30 mouse cellular contexts compared by ENCODE assay signal in the genomic region with DNA sequence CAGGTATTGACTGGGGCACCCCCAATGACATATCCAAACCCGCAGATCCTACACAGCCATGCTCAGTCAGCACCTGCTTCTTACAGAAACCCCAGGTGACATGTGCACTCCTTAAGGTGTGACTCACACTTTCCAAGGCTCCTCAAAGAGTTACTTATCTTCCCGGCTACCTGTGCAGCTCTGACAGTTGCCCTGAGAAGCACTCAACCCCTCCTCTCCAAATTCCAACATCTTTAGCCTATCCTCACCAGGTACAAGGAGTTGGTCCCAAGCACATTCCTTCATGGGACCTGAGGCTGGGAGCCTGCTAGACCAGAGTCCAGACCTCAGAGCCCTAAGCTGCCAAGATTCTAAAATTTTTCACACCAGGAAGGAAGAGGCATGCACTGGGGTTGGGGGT. TPM values are rescaled to one million over a fixed set of nuclear protein-coding genes. Genes with fewer than 3 reads are reported as not detected.
DNase-seq lines count a peak whose midpoint lies in the region; ATAC-seq and TF ChIP-seq lines count a peak whose summit lies in the region.
"Had no signal": no experiment of that assay in that cellular context is flagged by ENCODE, and none has a peak within 500 bp of the region (broad histone marks: within the 10 kb centered on the region; RNA-seq: fewer than 3 reads in every experiment).

No protein-coding gene starts in this region.

- peaks cover 10% of the 10 kb centered on the region for H3K4me1 ChIP-seq in lung, embryonic 14.5 days (ENCODE audit: insufficient read depth)
- H3K4me1 ChIP-seq in brown adipose tissue, adult 24 weeks (ENCODE audit: control insufficient read depth, insufficient read depth, insufficient read length, low read length) = peaks cover 13% of the 10 kb centered on the region; the same call in 1 of the 2 replicates
- peaks cover 15% of the 10 kb centered on the region for H3K4me1 ChIP-seq in intestine, embryonic 16.5 days (ENCODE audit: control insufficient read depth, insufficient read depth, low read length)
- H3K4me1 ChIP-seq: neural tube, embryonic 15.5 days had no signal

- ATAC-seq in lung, embryonic 14.5 days (ENCODE audit: insufficient read depth) = peak; percentile 33; the same call in 1 of the 2 replicates
- no peak for ATAC-seq in intestine, embryonic 16.5 days
- ATAC-seq: CD4-positive, CD25-positive, alpha-beta regulatory T cell, adult 4 months; forebrain, postnatal 0 days had no signal

- no peak overlapping the region for H3K4me2 ChIP-seq in lung, embryonic 14.5 days
- H3K4me2 ChIP-seq in intestine, embryonic 16.5 days (ENCODE audit: low read depth, low read length) = no peak overlapping the region
- H3K4me2 ChIP-seq: embryonic facial prominence, embryonic 13.5 days; heart, embryonic 12.5 days; hindbrain, embryonic 14.5 days; liver, embryonic 13.5 days; neural tube, embryonic 15.5 days; stomach, embryonic 15.5 days had no signal

- H3K9ac ChIP-seq in lung, embryonic 14.5 days = no peak overlapping the region
- no peak overlapping the region for H3K9ac ChIP-seq in intestine, embryonic 16.5 days (ENCODE audit: low read depth, low read length)
- H3K9ac ChIP-seq: embryonic facial prominence, embryonic 13.5 days; forebrain, postnatal 0 days; heart, embryonic 12.5 days; hindbrain, embryonic 14.5 days; liver, embryonic 13.5 days; neural tube, embryonic 15.5 days; stomach, embryonic 15.5 days had no signal

- 69% methylated on average over 2 of the region's 2 CpGs for WGBS in lung, embryonic 14.5 days
- WGBS in intestine, embryonic 16.5 days = 88% methylated on average over 2 of the region's 2 CpGs

- DNase-seq in lung, embryonic 14.5 days = peak; percentile 13
- DNase-seq in lung, postnatal 10 days = no peak
- peak; percentile 59 for DNase-seq in lung, postnatal 36 days
- no peak for DNase-seq in left cerebral cortex, adult 18-20 months (ENCODE audit: low spot score in 2 of 2)
- DNase-seq in layer of hippocampus, adult 8-10 months (ENCODE audit: low spot score in 2 of 2) = no peak
- DNase-seq: adrenal gland, postnatal 14 days; cerebellum, adult 18-20 months; cerebellum, postnatal 10 days; forebrain, postnatal 0 days; gastrocnemius, postnatal 25 days; heart, adult 18-20 months; heart, postnatal 4 days; kidney, adult 2 months; kidney, postnatal 36 days; left cerebral cortex, postnatal 4 days; liver, embryonic 13.5 days; midbrain, embryonic 14.5 days; right cerebral cortex, postnatal 25 days; thymus, adult 2 months; thymus, postnatal 36 days had no signal

- no peak overlapping the region for H3K27ac ChIP-seq in lung, embryonic 14.5 days (ENCODE audit: low read depth)
- H3K27ac ChIP-seq in brown adipose tissue, adult 24 weeks (replicated peaks; ENCODE audit: low read depth, low read length) = peak overlapping the region; percentile 61; the same call in 1 of the 2 replicates
- peak overlapping the region; percentile 60; the same call in 1 of the 2 replicates for H3K27ac ChIP-seq in intestine, embryonic 16.5 days (ENCODE audit: low read length)
- H3K27ac ChIP-seq: embryonic facial prominence, embryonic 13.5 days; hindbrain, embryonic 14.5 days; layer of hippocampus, adult 2 months; liver, embryonic 13.5 days; macrophage; neural tube, embryonic 15.5 days had no signal

- H3K27me3 ChIP-seq in lung, embryonic 14.5 days (ENCODE audit: insufficient read depth, low read length) = no peaks in the 10 kb centered on the region
- H3K27me3 ChIP-seq in intestine, embryonic 16.5 days (replicated peaks; ENCODE audit: control insufficient read depth, insufficient read depth, low read length) = no peaks in the 10 kb centered on the region
- H3K27me3 ChIP-seq: embryonic facial prominence, embryonic 13.5 days; heart, embryonic 12.5 days; liver, embryonic 13.5 days; neural tube, embryonic 15.5 days; stomach, embryonic 15.5 days had no signal

- no peaks in the 10 kb centered on the region for H3K36me3 ChIP-seq in lung, embryonic 14.5 days (ENCODE audit: insufficient read depth)
- no peaks in the 10 kb centered on the region for H3K36me3 ChIP-seq in intestine, embryonic 16.5 days (ENCODE audit: control insufficient read depth, insufficient read depth, low read length)
- H3K36me3 ChIP-seq: embryonic facial prominence, embryonic 13.5 days; heart, embryonic 12.5 days; liver, embryonic 13.5 days; neural tube, embryonic 15.5 days; stomach, embryonic 15.5 days had no signal

- H3K9me3 ChIP-seq in lung, embryonic 14.5 days (ENCODE audit: low read depth, low read length) = no peaks in the 10 kb centered on the region
- no peaks in the 10 kb centered on the region for H3K9me3 ChIP-seq in intestine, embryonic 16.5 days (ENCODE audit: control insufficient read depth, low read length)
- H3K9me3 ChIP-seq: embryonic facial prominence, embryonic 13.5 days; heart, embryonic 12.5 days; liver, embryonic 13.5 days; neural tube, embryonic 15.5 days; stomach, embryonic 15.5 days had no signal

- TF ChIP-seq CTCF in lung, embryonic 14.5 days (IDR thresholded peaks at IDR 0.05; ENCODE audit: low read depth) = no peak

- no peak overlapping the region for H3K4me3 ChIP-seq in lung, embryonic 14.5 days (ENCODE audit: low read depth, low read length)
- H3K4me3 ChIP-seq in brown adipose tissue, adult 24 weeks (ENCODE audit: insufficient read depth, low read depth, low read length) = no peak overlapping the region
- no peak overlapping the region for H3K4me3 ChIP-seq in intestine, embryonic 16.5 days (ENCODE audit: low read length)
- H3K4me3 ChIP-seq: embryonic facial prominence, embryonic 13.5 days; heart, embryonic 12.5 days; layer of hippocampus, adult 2 months; liver, embryonic 13.5 days; neural tube, embryonic 15.5 days; stomach, embryonic 15.5 days had no signal

RNA-seq across cellular contexts. Expression of gene Rin3, which starts 20.0 kb away (rescaled TPM):
- 14.3 and 15.4 TPM in 2 replicates for polyA plus RNA-seq in lung, embryonic 14.5 days (2014; fragmentation: Nextera tagmentation; extraction: Ambion mirVana)
- 2.9 and 7.5 TPM in 2 replicates for polyA plus RNA-seq in brown adipose tissue, adult 24 weeks (2012; ENCODE audit: insufficient read depth, insufficient read length, missing spikeins)
- polyA plus RNA-seq in intestine, embryonic 16.5 days (2015; fragmentation: Nextera tagmentation; extraction: Ambion mirVana) = 10.1 and 10.3 TPM in 2 replicates
- 1 to 10 TPM; 3.5 to 4.2 TPM for total RNA-seq in left cerebral cortex, adult 18-20 months (2021)
- 1 to 10 TPM; 3.3 to 7.1 (median 4.8) TPM for total RNA-seq in layer of hippocampus, adult 8-10 months (2022)

Comparison
In these comparisons a context has a peak if more than half of its experiments do, and no peak if none do; other contexts are left out.
1. DNase-seq: peak in lung, embryonic 14.5 days (single experiment) and lung, postnatal 36 days (single experiment); none in lung, postnatal 10 days (single experiment), left cerebral cortex, adult 18-20 months (0 of 2) and layer of hippocampus, adult 8-10 months (0 of 2).